Mouse (Mus musculus) hindbrain, postnatal 0 days (tissue): ENCODE results near the gene Glp1r. TPM values are rescaled to one million over a fixed set of nuclear protein-coding genes. Genes with fewer than 3 reads are reported as not detected.

Source experiments
- ATAC-seq: fragments of 200-750 bp; cut with Nextera tagmentation; 2 replicates; pipeline ENCODE4 v1.8.0; 2017; ENCODE audit warnings: mild to moderate bottlenecking, moderate TSS enrichment, moderate library complexity
- DNase-seq: peaks from one replicate; pipeline ENCODE4 v3.0.0-alpha.2; 2015; ENCODE audit warnings: low spot score
- H3K27ac ChIP-seq: fragments of 300-500 bp; sonication (generic); 2 replicates; pipeline ENCODE4 v1.5.1; 2014; ENCODE audit warnings: mild to moderate bottlenecking
- H3K27me3 ChIP-seq: fragments of 300-500 bp; sonication (generic); 2 replicates; pipeline ENCODE4 v1.6.1; 2014; ENCODE audit warnings: low read length, mixed read lengths; ENCODE audit not compliant: insufficient read depth
- H3K36me3 ChIP-seq: fragments of 300-500 bp; sonication (generic); 2 replicates; pipeline ENCODE4 v1.6.1; 2014; ENCODE audit warnings: low read length, mixed read lengths; ENCODE audit not compliant: insufficient read depth
- H3K4me1 ChIP-seq: fragments of 300-500 bp; sonication (generic); 2 replicates; pipeline ENCODE4 v1.6.1; 2014; ENCODE audit warnings: antibody characterized with exemption, low read length, mixed read lengths; ENCODE audit not compliant: insufficient read depth
- H3K4me2 ChIP-seq: fragments of 300-500 bp; sonication (generic); 2 replicates; pipeline ENCODE4 v1.6.1; 2014; ENCODE audit warnings: low read depth, mild to moderate bottlenecking, low read length, moderate library complexity, mixed read lengths
- H3K4me3 ChIP-seq: fragments of 300-500 bp; sonication (generic); 2 replicates; pipeline ENCODE4 v1.5.1; 2014; ENCODE audit warnings: low read length
- H3K9ac ChIP-seq: fragments of 300-500 bp; sonication (generic); replicated peaks from 2 replicates; pipeline ENCODE4 v1.6.1; 2014; ENCODE audit warnings: mild to moderate bottlenecking, low read length, moderate library complexity, mixed read lengths
- H3K9me3 ChIP-seq: fragments of 300-500 bp; sonication (generic); 2 replicates; pipeline ENCODE4 v1.6.1; 2016; ENCODE audit warnings: low read length, mixed read lengths
- CTCF ChIP-seq: IDR thresholded peaks from 2 replicates; pipeline ENCODE4 v1.5.1; 2016; ENCODE audit warnings: antibody characterized with exemption, control low read depth, low read depth
- WGBS: fragments of 180-500 bp; shearing (Covaris S2); extraction: QIAGEN DNeasy Blood & Tissue Kit; methylation state at CpG from one replicate; pipeline ENCODE4 v1.1.7; 2014; 5-methylcytosine and 5-hydroxymethylcytosine counted together
- polyA plus RNA-seq: library from polyadenylated mRNA; unstranded; fragments of >200 nt; fragmentation: Nextera tagmentation; extraction: Ambion mirVana; gene quantifications from 2 replicates; pipeline ENCODE4 v1.2.1, GENCODE M21; 2015
- total RNA-seq: library from RNA; depleted of rRNA; stranded (reverse); fragments of >200 nt; gene quantifications from 2 replicates; pipeline ENCODE4 v1.2.3, GENCODE M21; 2014

Gene Glp1r
- total and polyA plus RNA-seq, 2 experiments from 2014 or later = 0.83 to 2.8 TPM

DNA sequence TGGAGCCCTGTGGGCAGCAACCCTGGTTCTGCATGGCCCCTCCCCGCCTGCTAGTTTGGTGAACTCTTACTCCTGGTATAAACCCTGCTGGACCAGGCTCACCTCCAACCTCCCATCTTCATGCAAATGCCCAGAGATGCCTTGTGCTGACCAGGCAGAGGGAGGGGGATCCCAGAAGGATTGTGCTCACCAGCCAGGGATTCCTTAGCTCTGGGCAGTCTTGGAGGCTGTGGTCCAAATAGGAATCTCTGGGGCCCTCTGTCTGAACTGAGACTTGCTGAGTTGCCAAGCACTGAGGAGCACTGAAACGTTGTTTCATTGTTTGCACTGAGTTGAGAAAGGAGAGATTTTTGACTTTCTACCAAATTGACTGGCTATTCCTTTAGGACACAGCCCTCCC lies 61.3 kb downstream of the Glp1r start:
- ATAC-seq (no peak), DNase-seq (peak; percentile 52)
- H3K4me1 ChIP-seq = no peaks in the 10 kb centered on the region

DNA sequence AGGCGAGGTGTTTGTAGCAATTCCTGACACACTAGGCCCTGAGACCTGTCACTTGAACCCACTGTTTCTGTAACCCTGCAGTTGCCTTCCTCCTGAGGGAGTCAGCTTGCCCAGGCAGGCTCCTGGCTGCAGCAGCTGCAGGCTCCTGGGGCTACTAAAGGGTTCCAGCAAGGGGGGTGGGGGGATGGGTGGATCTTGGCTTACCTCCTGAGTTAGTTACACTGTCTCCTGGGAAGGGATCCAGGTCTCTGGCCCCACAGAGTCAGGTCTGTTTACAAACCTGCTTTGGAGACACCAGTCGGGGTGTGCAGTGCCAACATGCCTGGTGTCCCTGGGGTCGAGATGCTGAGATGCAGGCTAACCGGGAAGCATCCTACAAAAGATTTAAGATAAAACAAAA lies 68.4 kb downstream of the Glp1r start:
- no peaks in the 10 kb centered on the region for H3K27me3 ChIP-seq
- no peaks in the 10 kb centered on the region for H3K36me3 ChIP-seq
- WGBS = 41% methylated on average over 4 of the region's 4 CpGs
- H3K27ac ChIP-seq = no peak overlapping the region
- TF ChIP-seq CTCF = no peak
- no peak overlapping the region for H3K4me2 ChIP-seq
- DNase-seq = peak; percentile 37
- H3K9ac ChIP-seq = no peak overlapping the region
- H3K9me3 ChIP-seq = no peaks in the 10 kb centered on the region
- no peak overlapping the region for H3K4me3 ChIP-seq
- no peak for ATAC-seq
- H3K4me1 ChIP-seq = no peaks in the 10 kb centered on the region

More for the DNA sequence above, 61.3 kb downstream of the Glp1r start:
- no peak overlapping the region for H3K9ac ChIP-seq
- TF ChIP-seq CTCF = no peak
- H3K9me3 ChIP-seq = no peaks in the 10 kb centered on the region
- H3K4me2 ChIP-seq = no peak overlapping the region
- H3K27me3 ChIP-seq = no peaks in the 10 kb centered on the region
- no peaks in the 10 kb centered on the region for H3K36me3 ChIP-seq
- 33% methylated on average over 2 of the region's 2 CpGs for WGBS
- H3K27ac ChIP-seq = no peak overlapping the region
- H3K4me3 ChIP-seq = no peak overlapping the region

DNA sequence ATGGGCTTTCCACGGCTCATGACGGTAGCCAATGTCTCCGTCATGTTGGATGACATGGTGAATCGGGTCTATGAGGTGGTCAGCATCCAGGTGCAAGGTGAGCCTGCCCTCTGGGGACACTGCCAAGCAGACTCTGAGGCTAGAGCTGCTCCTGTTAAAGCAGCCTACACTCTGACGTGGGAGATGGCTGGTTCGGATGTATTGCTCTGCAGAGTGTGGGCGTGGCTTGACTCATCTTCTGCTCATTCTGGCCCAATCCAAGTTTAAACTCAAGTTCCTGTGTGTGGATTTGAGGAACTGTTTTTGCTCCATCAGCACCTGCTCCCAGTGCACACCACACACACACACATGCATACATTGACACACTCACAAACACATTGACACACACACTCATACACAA lies 70.3 kb downstream of the Glp1r start:
- no peak for DNase-seq
- Histone ChIP-seq H3K9me3 (no peaks in the 10 kb centered on the region), H3K36me3 (no peaks in the 10 kb centered on the region), H3K9ac (no peak overlapping the region), H3K4me1 (no peaks in the 10 kb centered on the region), H3K4me2 (no peak overlapping the region), H3K27ac (no peak overlapping the region), H3K27me3 (no peaks in the 10 kb centered on the region), H3K4me3 (no peak overlapping the region)
- no peak for TF ChIP-seq CTCF
- WGBS = 86% methylated on average over 7 of the region's 7 CpGs
- ATAC-seq = no peak

DNA sequence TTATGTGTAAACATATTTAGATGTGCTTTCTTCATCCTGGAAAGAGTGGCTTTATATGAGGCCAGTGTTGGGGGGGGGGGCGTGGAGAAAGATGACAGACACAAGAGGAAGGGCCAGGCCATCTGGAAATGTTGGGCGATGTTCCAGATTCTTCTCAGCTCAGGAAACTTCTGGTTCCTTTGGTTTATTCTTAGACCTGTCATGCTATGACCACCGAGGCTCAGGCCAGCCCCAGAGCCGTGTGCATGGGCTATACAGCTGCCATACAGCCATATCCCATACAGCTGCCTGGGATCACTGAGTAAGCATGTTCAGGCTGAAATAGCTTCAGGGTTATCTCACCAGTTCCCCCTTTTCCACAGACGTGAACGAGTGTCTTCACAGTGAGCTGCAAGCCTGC lies 71.7 kb downstream of the Glp1r start:
- Histone ChIP-seq H3K4me3 (no peak overlapping the region), H3K4me2 (no peak overlapping the region), H3K36me3 (no peaks in the 10 kb centered on the region), H3K9me3 (no peaks in the 10 kb centered on the region), H3K4me1 (no peaks in the 10 kb centered on the region), H3K27ac (no peak overlapping the region), H3K9ac (no peak overlapping the region), H3K27me3 (no peaks in the 10 kb centered on the region)
- no peak for DNase-seq
- no peak for TF ChIP-seq CTCF
- no peak for ATAC-seq
- WGBS = 67% methylated on average over 6 of the region's 6 CpGs

DNA sequence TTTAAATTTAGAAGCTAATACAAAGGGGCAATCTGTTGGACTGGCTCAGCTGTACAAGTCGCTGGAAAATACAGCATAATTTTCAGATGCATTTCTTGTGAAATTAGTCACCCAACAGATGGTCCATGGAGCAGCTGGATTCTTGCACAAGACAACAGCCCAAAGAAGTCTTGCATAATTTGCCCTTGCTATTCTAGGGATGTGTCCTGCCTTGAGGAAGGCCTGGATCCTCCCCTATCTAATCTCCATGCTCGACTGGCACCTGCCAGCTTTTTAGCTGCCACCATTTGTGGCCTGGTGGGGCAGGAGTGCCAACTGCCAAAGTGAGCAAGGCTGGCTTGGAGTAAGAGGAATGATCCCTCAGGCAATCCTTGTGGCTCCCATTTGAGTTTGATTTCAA lies 75.7 kb downstream of the Glp1r start:
- ATAC-seq (no peak), DNase-seq (no peak)
- no peaks in the 10 kb centered on the region for H3K9me3 ChIP-seq
- H3K27ac ChIP-seq = no peak overlapping the region
- no peak overlapping the region for H3K4me2 ChIP-seq
- no peak for TF ChIP-seq CTCF
- WGBS = 40% methylated on average over 2 of the region's 2 CpGs
- H3K9ac ChIP-seq = no peak overlapping the region
- H3K36me3 ChIP-seq = no peaks in the 10 kb centered on the region
- H3K27me3 ChIP-seq = no peaks in the 10 kb centered on the region
- no peak overlapping the region for H3K4me3 ChIP-seq
- no peaks in the 10 kb centered on the region for H3K4me1 ChIP-seq

DNA sequence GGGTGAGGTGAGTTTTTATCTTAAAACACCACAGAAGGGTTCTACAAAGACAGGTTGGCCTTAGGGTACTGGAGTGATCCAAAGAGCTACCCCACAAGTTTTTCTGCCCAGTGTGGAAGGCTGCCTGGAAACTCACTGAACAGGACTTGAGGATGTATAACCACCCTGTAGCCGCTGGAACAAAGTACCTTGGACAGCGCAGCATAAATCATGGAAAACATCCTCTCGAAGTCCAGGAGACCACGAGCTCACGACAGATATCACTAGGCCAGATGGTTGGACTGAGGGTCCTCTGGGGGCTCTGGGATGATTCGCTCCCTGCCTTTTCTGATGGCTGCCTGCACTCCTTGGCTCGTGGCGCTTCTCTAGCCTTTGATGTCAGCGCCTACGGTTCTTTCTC lies 76.9 kb downstream of the Glp1r start:
- no peak for TF ChIP-seq CTCF

DNA sequence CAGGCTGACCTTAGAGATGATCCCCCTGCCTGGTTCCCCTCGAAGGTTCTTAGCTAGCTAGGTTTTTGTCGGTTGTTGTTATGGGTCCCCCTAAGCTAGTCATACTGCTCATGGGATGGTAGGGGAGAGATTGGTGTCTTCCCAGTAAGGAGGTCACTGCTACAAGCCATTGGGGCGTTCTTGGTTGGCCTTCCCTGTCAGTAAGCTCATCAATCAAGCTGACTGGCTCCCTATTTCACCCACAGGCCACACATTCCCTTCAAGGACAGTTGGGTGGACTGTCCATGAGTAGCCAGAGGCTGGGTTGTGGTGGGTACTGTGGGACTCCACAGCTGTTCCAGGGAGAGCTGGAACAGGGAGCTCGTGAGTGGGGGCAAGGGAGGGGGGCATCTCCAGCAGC lies 81.9 kb downstream of the Glp1r start:
- no peak for DNase-seq
- no peak overlapping the region for H3K4me3 ChIP-seq
- H3K36me3 ChIP-seq = no peaks in the 10 kb centered on the region
- no peak for TF ChIP-seq CTCF
- 70% methylated on average over 4 of the region's 4 CpGs for WGBS
- H3K4me2 ChIP-seq = no peak overlapping the region
- H3K9me3 ChIP-seq = no peaks in the 10 kb centered on the region
- ATAC-seq = no peak
- H3K27me3 ChIP-seq = no peaks in the 10 kb centered on the region
- H3K27ac ChIP-seq = no peak overlapping the region
- H3K4me1 ChIP-seq = no peaks in the 10 kb centered on the region
- H3K9ac ChIP-seq = no peak overlapping the region

More for the DNA sequence above, 76.9 kb downstream of the Glp1r start:
- Histone ChIP-seq H3K36me3 (no peaks in the 10 kb centered on the region), H3K9ac (no peak overlapping the region), H3K4me3 (no peak overlapping the region), H3K4me1 (no peaks in the 10 kb centered on the region), H3K27ac (no peak overlapping the region), H3K9me3 (no peaks in the 10 kb centered on the region), H3K4me2 (no peak overlapping the region), H3K27me3 (no peaks in the 10 kb centered on the region)
- DNase-seq (no peak), ATAC-seq (no peak)
- 73% methylated on average over 10 of the region's 10 CpGs for WGBS
